Mouse (Mus musculus) hindbrain, embryonic 15.5 days (tissue): ENCODE measurements around the gene Asb13. TPM values are rescaled to one million over a fixed set of nuclear protein-coding genes. Genes with fewer than 3 reads are reported as not detected.
A peak's percentile ranks its signal among the peaks of the same experiment; 100 is the strongest.

Experiments used
- ATAC-seq: fragments of 200-750 bp; cut with Nextera tagmentation; 2 replicates; pipeline ENCODE4 v1.8.0; 2017; ENCODE audit warnings: low read depth, moderate number of reproducible peaks, moderate TSS enrichment; ENCODE audit not compliant: low FRiP score
- H3K27ac ChIP-seq: fragments of 300-500 bp; sonication (generic); replicated peaks from 2 replicates; pipeline ENCODE4 v1.5.1; 2015; ENCODE audit warnings: mild to moderate bottlenecking, inconsistent platforms
- H3K27me3 ChIP-seq: fragments of 300-500 bp; sonication (generic); 2 replicates; pipeline ENCODE4 v1.6.1; 2015; ENCODE audit warnings: control low read depth, inconsistent platforms
- H3K36me3 ChIP-seq: fragments of 300-500 bp; sonication (generic); 2 replicates; pipeline ENCODE4 v1.6.1; 2015; ENCODE audit warnings: control low read depth, inconsistent platforms
- H3K4me1 ChIP-seq: fragments of 300-500 bp; sonication (generic); replicated peaks from 2 replicates; pipeline ENCODE4 v1.6.1; 2015; ENCODE audit warnings: control low read depth, inconsistent platforms
- H3K4me2 ChIP-seq: fragments of 300-500 bp; sonication (generic); 2 replicates; pipeline ENCODE4 v1.6.1; 2015; ENCODE audit warnings: moderate library complexity, mild to moderate bottlenecking, inconsistent platforms
- H3K4me3 ChIP-seq: fragments of 300-500 bp; sonication (generic); 2 replicates; pipeline ENCODE4 v1.5.1; 2015; ENCODE audit warnings: mild to moderate bottlenecking, inconsistent platforms
- H3K9ac ChIP-seq: fragments of 300-500 bp; sonication (generic); 2 replicates; pipeline ENCODE4 v1.6.1; 2015; ENCODE audit warnings: inconsistent platforms
- H3K9me3 ChIP-seq: fragments of 300-500 bp; sonication (generic); 2 replicates; pipeline ENCODE4 v1.6.1; 2016; ENCODE audit warnings: control low read depth, inconsistent platforms
- WGBS: fragments of 180-500 bp; shearing (Covaris S2); methylation state at CpG from one replicate; pipeline ENCODE4 v1.1.7; 2015; 5-methylcytosine and 5-hydroxymethylcytosine counted together
- polyA plus RNA-seq: library from polyadenylated mRNA; unstranded; fragments of >200 nt; fragmentation: Nextera tagmentation; extraction: Ambion mirVana; gene quantifications from 2 replicates; pipeline ENCODE4 v1.2.1, GENCODE M21; 2015

Gene Asb13
- polyA plus RNA-seq, 1 experiment from 2014 or later = 17.9 TPM

DNA sequence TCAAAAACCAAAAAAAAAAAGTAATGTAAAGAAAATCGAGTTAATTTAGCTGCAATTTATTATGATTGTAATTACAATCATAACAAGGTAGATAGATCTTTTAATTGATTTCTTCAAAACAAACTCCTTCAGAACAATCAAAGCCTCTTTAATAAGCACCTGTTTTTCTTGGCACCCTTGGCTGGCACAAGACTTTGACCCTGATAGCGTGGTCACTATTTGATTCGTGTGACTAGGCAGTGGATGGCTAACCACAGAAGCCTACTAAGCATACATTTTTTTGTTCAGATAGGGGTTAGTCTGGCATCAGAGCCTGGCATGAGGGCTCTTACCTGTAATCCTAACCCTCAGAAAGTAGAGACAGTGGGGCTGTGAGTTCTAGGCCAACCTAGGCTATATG, 1.2 kb downstream of the Asb13 start:
- no peaks in the 10 kb centered on the region for H3K9me3 ChIP-seq
- H3K4me2 ChIP-seq = no peak overlapping the region; the same call in 1 of the 2 replicates
- ATAC-seq = no peak
- 89% methylated on average over 3 of the region's 3 CpGs for WGBS
- H3K4me1 ChIP-seq = 0 out of 2 replicates have a peak, but pooled peaks cover 6% of the 10 kb centered on the region
- no peak overlapping the region for H3K27ac ChIP-seq
- no peak overlapping the region for H3K9ac ChIP-seq
- no peaks in the 10 kb centered on the region for H3K27me3 ChIP-seq
- peak overlapping the region; percentile 56; the same call in 1 of the 2 replicates for H3K4me3 ChIP-seq
- no peaks in the 10 kb centered on the region for H3K36me3 ChIP-seq

DNA sequence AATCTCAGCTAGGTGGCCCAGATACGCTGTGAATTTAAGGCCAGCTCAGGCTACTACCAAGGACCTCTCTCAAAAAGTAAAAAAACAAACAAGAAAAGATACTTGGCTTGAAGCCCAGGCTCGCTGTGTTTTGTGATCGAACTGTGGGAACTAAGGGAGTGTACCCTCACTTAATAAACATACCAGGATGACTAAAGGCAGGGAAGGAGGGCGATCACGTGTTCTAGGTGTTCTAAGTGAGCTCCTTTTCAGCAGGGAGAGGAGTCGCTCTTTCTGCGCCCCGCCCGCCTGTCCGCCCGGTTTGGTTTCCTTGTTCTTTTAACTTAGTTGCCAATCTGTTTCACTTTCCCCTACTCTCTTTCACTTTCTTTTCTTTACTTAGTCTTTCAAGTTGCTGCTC, 3.0 kb downstream of the Asb13 start:
- Histone ChIP-seq H3K4me1 (0 out of 2 replicates have a peak, but pooled peaks cover 6% of the 10 kb centered on the region), H3K9me3 (no peaks in the 10 kb centered on the region), H3K27ac (no peak overlapping the region), H3K36me3 (no peaks in the 10 kb centered on the region), H3K9ac (no peak overlapping the region), H3K4me2 (no peak overlapping the region), H3K4me3 (no peak overlapping the region), H3K27me3 (no peaks in the 10 kb centered on the region)
- WGBS = 72% methylated on average over 11 of the region's 11 CpGs
- no peak for ATAC-seq

DNA sequence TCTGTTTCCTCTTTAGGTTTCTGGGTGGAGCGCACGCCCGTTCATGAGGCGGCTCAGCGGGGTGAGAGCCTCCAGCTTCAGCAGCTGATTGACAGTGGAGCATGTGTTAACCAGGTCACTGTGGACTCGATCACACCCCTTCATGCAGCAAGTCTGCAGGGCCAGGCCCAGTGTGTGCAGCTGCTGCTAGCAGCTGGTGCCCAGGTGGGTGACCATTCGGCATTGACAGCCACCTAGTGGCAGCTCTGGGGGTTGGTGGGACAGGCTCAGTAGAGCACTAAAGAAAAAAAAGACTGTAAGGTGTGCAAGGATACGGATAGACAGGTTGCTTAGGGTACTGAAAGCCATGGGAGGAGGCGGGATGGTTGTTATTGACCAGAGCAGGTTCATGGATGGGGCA, 8.2 kb downstream of the Asb13 start:
- Histone ChIP-seq H3K27me3 (no peaks in the 10 kb centered on the region), H3K4me2 (no peak overlapping the region), H3K4me1 (no peaks in the 10 kb centered on the region), H3K9ac (no peak overlapping the region), H3K36me3 (0 out of 2 replicates have a peak, but pooled peaks cover 13% of the 10 kb centered on the region), H3K9me3 (no peaks in the 10 kb centered on the region), H3K4me3 (no peak overlapping the region), H3K27ac (no peak overlapping the region)
- 0 out of 2 replicates have a peak, but pooled peaks have one; percentile 30 for ATAC-seq
- WGBS = 74% methylated on average over 9 of the region's 9 CpGs

DNA sequence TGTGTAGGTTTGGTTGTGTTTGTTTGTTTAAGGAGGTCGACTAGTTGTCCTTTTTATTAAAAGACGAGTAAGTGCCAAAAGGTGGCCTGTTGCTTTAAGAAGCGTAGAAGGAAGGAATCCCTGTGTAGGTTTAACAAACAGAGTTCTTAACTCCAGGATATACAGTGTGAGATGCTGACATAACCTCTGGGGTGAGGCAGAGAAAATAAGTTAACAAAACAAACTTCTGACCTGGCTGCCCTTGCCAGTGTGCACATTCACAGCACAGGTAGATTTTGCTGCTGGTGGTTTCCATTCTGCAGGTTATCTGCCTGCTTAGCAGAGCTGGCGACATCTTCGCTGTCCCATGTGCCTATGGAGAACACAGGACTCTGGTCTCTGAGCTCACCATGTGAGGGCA, 8.7 kb downstream of the Asb13 start:
- no peaks in the 10 kb centered on the region for H3K9me3 ChIP-seq
- no peak overlapping the region for H3K9ac ChIP-seq
- 0 out of 2 replicates have a peak, but pooled peaks cover 13% of the 10 kb centered on the region for H3K36me3 ChIP-seq
- H3K4me1 ChIP-seq = no peaks in the 10 kb centered on the region
- no peak overlapping the region for H3K4me3 ChIP-seq
- H3K27me3 ChIP-seq = no peaks in the 10 kb centered on the region
- no peak for ATAC-seq
- no peak overlapping the region for H3K4me2 ChIP-seq
- WGBS = 91% methylated on average over 5 of the region's 5 CpGs
- H3K27ac ChIP-seq = no peak overlapping the region

DNA sequence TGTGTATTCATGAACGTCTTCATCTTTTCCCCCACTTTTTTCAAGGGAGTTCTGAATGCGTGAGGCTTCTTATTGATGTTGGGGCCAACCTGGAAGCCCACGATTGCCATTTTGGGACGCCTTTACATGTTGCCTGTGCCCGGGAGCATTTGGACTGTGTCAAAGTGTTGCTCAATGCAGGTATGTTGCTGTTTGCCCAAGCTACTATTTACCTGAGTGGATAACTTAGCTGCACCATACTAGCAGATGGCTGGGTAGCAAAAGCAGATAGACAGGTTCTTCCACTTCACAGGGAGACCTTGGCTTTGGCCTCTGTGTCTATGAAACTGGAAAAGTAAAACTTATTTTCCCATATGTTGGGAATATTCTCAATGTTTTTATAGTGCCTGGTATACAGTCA, 11.0 kb downstream of the Asb13 start:
- Histone ChIP-seq H3K9ac (no peak overlapping the region), H3K27ac (no peak overlapping the region), H3K36me3 (peaks cover 19% of the 10 kb centered on the region; the same call in 1 of the 2 replicates), H3K4me3 (no peak overlapping the region), H3K4me2 (no peak overlapping the region), H3K9me3 (no peaks in the 10 kb centered on the region), H3K4me1 (no peaks in the 10 kb centered on the region), H3K27me3 (no peaks in the 10 kb centered on the region)
- no peak for ATAC-seq
- 94% methylated on average over 5 of the region's 5 CpGs for WGBS

DNA sequence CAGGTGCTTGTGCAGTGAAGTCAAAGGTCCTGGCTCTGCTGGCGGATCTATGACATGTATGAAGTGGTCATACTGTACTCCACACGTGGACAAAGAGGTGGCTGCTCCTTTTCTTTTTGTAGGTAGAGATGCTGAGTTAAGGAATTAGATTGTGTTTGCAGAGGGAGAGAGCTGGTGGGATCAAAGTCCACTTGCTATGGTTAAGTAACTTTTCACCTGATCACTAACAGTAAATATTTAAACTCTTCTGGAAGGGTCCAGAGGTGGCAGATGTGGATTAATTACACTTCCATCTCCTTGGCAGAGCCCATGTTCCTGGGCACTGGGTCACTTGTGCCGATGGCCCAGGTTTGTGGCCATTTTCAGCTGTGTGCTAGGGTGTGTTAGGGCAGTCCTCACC, 12.1 kb downstream of the Asb13 start:
- 86% methylated on average over 3 of the region's 3 CpGs for WGBS
- Histone ChIP-seq H3K4me2 (no peak overlapping the region), H3K36me3 (peaks cover 24% of the 10 kb centered on the region), H3K27me3 (no peaks in the 10 kb centered on the region), H3K9me3 (no peaks in the 10 kb centered on the region), H3K4me3 (no peak overlapping the region), H3K4me1 (no peaks in the 10 kb centered on the region), H3K9ac (no peak overlapping the region), H3K27ac (no peak overlapping the region)
- ATAC-seq = no peak

DNA sequence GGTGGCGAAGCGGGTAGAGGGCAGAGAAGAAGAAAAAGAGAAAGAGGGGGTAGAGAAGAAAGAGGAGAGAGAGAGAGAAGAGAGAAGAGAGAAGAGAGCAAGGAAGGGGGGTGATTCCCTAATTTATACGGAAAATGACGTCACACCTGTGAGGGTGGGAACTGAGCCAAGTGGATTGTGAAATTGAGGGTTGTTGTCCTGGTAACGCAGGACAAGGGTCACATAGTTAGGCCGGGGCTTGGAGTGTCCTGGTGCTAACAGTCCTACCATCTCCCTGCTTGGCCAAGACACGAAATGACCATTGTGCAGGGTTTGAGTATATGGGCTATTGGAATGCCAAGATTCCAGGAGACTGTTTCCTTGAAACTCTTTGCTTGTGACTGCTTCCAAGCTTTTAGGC, 12.7 kb downstream of the Asb13 start:
- no peak for ATAC-seq
- Histone ChIP-seq H3K9ac (no peak overlapping the region), H3K4me2 (no peak overlapping the region), H3K36me3 (peaks cover 24% of the 10 kb centered on the region), H3K4me3 (no peak overlapping the region), H3K4me1 (no peaks in the 10 kb centered on the region), H3K27me3 (no peaks in the 10 kb centered on the region), H3K27ac (no peak overlapping the region), H3K9me3 (no peaks in the 10 kb centered on the region)
- WGBS = 82% methylated on average over 7 of the region's 7 CpGs

DNA sequence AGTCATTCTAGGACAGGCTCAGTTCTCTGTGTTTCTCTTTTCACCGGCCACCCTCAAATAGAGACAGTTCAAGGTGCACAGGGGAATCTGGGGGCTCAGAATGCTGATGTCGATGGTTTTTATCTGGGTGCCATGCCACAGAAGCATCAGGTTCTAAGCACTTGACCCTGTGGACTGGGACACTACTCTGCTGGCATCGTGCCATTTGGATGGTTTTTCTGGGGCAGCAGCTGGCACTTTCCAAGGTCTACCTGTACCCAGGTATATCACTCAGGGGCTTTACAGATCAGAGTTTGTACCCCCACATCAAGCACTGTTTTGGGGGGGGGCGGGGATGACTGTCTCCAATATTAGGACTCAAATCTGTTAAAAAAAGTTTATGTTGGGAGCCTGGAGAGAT, 16.7 kb downstream of the Asb13 start:
- Histone ChIP-seq H3K9me3 (no peaks in the 10 kb centered on the region), H3K4me1 (no peaks in the 10 kb centered on the region), H3K36me3 (peaks cover 16% of the 10 kb centered on the region), H3K9ac (no peak overlapping the region), H3K4me3 (no peak overlapping the region), H3K4me2 (no peak overlapping the region), H3K27me3 (no peaks in the 10 kb centered on the region), H3K27ac (no peak overlapping the region)
- 92% methylated on average over 4 of the region's 4 CpGs for WGBS
- no peak for ATAC-seq

DNA sequence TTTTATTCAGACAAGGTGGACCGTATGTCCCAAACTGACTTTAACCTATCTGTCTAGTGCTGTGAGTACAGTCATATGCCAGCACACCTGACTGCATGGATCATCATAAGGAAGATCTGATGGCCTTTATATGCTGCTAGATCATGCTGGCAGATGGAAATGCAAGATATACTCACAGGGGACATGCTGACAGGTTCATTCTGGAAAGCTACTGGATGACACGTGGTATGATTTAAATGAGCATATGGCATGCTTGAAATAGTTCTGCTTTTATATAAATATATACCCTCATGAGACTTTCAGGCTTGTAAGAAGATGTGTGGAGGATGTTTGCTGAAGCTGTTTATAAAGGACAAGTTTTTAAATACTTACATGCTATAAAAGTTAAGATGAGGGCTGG, 20.6 kb downstream of the Asb13 start:
- Histone ChIP-seq H3K9me3 (no peaks in the 10 kb centered on the region), H3K27ac (no peak overlapping the region), H3K9ac (no peak overlapping the region), H3K4me2 (no peak overlapping the region), H3K27me3 (no peaks in the 10 kb centered on the region), H3K4me1 (no peaks in the 10 kb centered on the region), H3K4me3 (no peak overlapping the region), H3K36me3 (peaks cover 7% of the 10 kb centered on the region)
- ATAC-seq = no peak
- WGBS = 89% methylated on average over 2 of the region's 2 CpGs

DNA sequence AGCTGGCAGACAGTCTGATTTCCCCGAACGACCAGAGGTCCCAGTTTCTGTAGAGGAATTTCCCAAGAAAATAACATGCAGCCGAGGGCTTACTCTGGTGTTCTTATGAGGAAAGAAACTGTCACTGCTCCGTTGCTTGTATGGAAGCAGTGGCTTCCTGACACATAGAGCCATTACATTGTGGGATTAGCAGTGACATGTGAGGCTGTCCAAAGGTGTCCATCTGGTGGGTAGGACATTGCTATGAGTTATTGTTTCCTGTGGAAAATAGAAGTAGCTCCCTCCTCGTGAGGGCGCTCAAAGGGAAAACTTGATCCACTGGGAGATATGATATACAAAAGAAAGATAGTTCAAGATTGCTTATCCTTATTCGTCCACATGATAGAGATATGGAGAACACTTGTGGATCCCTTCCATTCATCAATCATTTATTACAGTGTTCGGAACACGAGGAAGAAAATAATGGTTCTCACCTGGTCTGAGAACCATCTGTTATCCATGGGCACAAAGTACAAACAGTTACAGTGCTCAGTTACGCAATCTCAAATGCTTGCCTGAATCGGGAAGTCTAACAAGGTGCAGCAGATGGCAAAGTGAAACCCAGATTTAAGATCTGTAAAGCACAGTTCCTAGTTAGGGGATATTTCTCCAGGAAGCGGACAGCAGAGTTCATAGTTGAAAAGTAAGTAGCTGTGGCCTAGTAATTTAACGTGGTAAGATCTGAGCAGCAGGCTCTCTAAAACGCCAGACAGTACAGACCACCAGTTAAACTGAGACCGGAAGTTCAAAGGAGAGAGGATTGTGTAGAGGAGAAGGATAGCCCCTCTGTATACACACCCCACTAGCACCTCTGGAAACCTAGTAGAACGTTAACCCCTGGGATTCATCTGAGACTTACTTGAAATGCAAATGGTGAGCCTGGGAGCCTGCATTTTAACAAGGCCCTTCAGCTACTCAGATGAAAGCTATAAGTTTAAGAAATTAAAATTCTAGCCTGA, 25.6 kb downstream of the Asb13 start:
- ATAC-seq = no peak
- WGBS = 79% methylated on average over 16 of the region's 16 CpGs
- no peaks in the 10 kb centered on the region for H3K4me1 ChIP-seq
- H3K4me3 ChIP-seq = no peak overlapping the region
- no peaks in the 10 kb centered on the region for H3K27me3 ChIP-seq
- H3K4me2 ChIP-seq = no peak overlapping the region
- no peak overlapping the region for H3K9ac ChIP-seq
- H3K9me3 ChIP-seq = no peaks in the 10 kb centered on the region
- H3K27ac ChIP-seq = no peak overlapping the region
- H3K36me3 ChIP-seq = no peaks in the 10 kb centered on the region

DNA sequence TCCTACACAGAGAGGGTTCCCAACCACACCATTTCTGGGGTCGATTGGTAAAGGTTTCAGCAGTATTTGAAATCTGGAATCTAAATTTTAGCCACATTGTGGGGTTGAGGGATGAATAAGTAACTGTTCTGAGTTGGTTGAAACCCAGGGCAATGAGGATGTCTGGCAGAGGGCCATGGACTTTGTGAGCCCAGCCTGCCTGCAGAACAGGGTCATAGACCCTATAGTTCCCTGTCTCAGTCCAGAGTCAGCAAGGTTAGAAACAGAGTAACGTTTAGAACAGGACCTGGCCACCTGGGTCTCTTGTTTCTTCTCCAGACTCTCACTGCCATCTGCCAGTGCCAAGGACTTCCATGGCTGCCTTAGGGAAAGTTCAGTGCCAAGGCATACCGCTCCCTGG, 30.4 kb downstream of the Asb13 start:
- H3K27ac ChIP-seq = no peak overlapping the region
- no peaks in the 10 kb centered on the region for H3K36me3 ChIP-seq
- H3K4me3 ChIP-seq = no peak overlapping the region
- ATAC-seq = no peak
- H3K4me2 ChIP-seq = no peak overlapping the region
- no peak overlapping the region for H3K9ac ChIP-seq
- 70% methylated on average over 3 of the region's 3 CpGs for WGBS
- no peaks in the 10 kb centered on the region for H3K27me3 ChIP-seq
- no peaks in the 10 kb centered on the region for H3K9me3 ChIP-seq
- no peaks in the 10 kb centered on the region for H3K4me1 ChIP-seq

DNA sequence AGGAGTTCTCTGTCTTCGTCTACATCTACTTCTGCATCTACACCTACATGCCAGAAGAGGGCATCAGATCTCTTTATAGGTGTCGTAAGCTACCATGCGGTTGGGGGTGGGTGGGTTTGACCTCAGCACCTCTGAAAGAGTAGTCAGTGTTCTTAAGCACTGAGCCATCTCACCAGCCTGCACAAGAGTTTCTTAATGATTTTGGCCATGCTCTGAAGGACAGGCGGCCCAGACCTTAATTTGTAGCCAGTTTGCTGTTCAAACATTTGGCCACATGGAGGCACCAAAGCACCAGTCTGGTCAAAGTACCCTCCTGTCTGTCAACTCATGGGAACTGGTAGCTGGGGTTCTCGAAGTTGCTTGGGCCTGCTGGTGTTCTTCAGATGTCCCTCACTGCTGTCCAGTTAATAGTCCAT, 31.5 kb downstream of the Asb13 start:
- no peak overlapping the region for H3K27ac ChIP-seq
- H3K27me3 ChIP-seq = no peaks in the 10 kb centered on the region
- no peaks in the 10 kb centered on the region for H3K36me3 ChIP-seq
- H3K4me1 ChIP-seq = no peaks in the 10 kb centered on the region
- H3K9me3 ChIP-seq = no peaks in the 10 kb centered on the region
- whole genome bisulfite sequencing = 12% methylated on average over 5 of the region's 5 CpGs
- H3K9ac ChIP-seq = no peak overlapping the region
- peak; percentile 89 for ATAC-seq
- H3K4me2 ChIP-seq = peak overlapping the region; percentile 50
- 0 out of 2 replicates have a peak overlapping the region, but pooled peaks have one; percentile 14 for H3K4me3 ChIP-seq
